ENCODE assay signal across 8 mouse cellular contexts in the genomic region with DNA sequence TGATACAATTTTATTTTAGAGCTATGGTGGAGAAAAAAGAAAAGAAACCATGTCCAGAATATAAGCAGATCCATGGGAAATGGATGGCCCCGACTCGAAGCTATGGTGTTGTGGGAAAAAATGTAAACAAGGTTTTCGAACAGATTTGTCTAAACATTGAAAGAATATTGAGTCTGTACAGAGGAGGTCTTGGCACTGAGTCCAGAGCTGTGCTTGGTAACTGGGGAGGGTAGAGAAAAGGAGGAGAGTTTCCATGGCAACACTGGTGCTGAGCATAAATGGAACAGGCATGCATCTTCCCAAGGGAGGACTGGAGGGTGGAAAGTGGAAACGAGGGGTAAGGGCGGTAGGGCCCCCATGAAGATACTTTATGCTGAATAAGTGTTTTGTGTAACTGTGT.
A peak's percentile ranks its signal among the peaks of the same experiment; 100 is the strongest.
DNase-seq lines count a peak whose midpoint lies in the region; ATAC-seq lines count a peak whose summit lies in the region.
"Had no signal": no experiment of that assay in that cellular context is flagged by ENCODE, and none has a peak within 500 bp of the region (broad histone marks: within the 10 kb centered on the region; RNA-seq: fewer than 3 reads in every experiment).

No protein-coding gene starts in this region.

- H3K27me3 ChIP-seq in forebrain, embryonic 14.5 days (replicated peaks; ENCODE audit: control insufficient read depth, insufficient read depth, low read length), result no peaks in the 10 kb centered on the region
- H3K27me3 ChIP-seq in neural tube, embryonic 15.5 days (replicated peaks), result no peaks in the 10 kb centered on the region
- no peaks in the 10 kb centered on the region for H3K27me3 ChIP-seq in heart, embryonic 12.5 days (replicated peaks)

- ATAC-seq in forebrain, embryonic 14.5 days, result peak; percentile 85
- peak; percentile 81 for ATAC-seq in neural tube, embryonic 15.5 days (ENCODE audit: low FRiP score)
- ATAC-seq in heart, embryonic 12.5 days (ENCODE audit: insufficient number of reproducible peaks, low FRiP score), result no peak

- H3K9ac ChIP-seq in forebrain, embryonic 14.5 days (ENCODE audit: low read length), result no peak overlapping the region
- H3K9ac ChIP-seq in neural tube, embryonic 15.5 days (replicated peaks), result no peak overlapping the region
- no peak overlapping the region for H3K9ac ChIP-seq in heart, embryonic 12.5 days
- H3K9ac ChIP-seq: liver, embryonic 14.5 days had no signal

- peaks cover 5% of the 10 kb centered on the region for H3K4me1 ChIP-seq in forebrain, embryonic 14.5 days (ENCODE audit: control insufficient read depth, insufficient read depth, low read length)
- H3K4me1 ChIP-seq in neural tube, embryonic 15.5 days, result peaks cover 10% of the 10 kb centered on the region
- H3K4me1 ChIP-seq in heart, embryonic 12.5 days (replicated peaks), result 0 out of 2 replicates have a peak, but pooled peaks cover 9% of the 10 kb centered on the region

- H3K27ac ChIP-seq in forebrain, embryonic 14.5 days (ENCODE audit: low read depth, low read length), result no peak overlapping the region; the same call in 1 of the 2 replicates
- H3K27ac ChIP-seq in neural tube, embryonic 15.5 days (replicated peaks), result peak overlapping the region; percentile 63
- H3K27ac ChIP-seq in heart, embryonic 12.5 days (ENCODE audit: poor library complexity, severe bottlenecking), result no peak overlapping the region
- H3K27ac ChIP-seq: liver, embryonic 14.5 days had no signal

- peak; percentile 24 for DNase-seq in embryo, embryonic 11.5 days (ENCODE audit: low read depth, low spot score)
- DNase-seq in forebrain, embryonic 14.5 days (ENCODE audit: low spot score), result peak; percentile 97
- DNase-seq in layer of hippocampus, postnatal 36 days, result peak; percentile 34 to 67
- DNase-seq in urinary bladder, postnatal 25 days (ENCODE audit: low spot score), result no peak
- no peak for DNase-seq in gastrocnemius, adult 18-20 months (ENCODE audit: low spot score)

- no peaks in the 10 kb centered on the region for H3K9me3 ChIP-seq in forebrain, embryonic 14.5 days (replicated peaks; ENCODE audit: control insufficient read depth, low read length)
- H3K9me3 ChIP-seq in neural tube, embryonic 15.5 days (replicated peaks), result no peaks in the 10 kb centered on the region
- H3K9me3 ChIP-seq in heart, embryonic 12.5 days (replicated peaks), result no peaks in the 10 kb centered on the region

- 1% methylated on average over 5 of the region's 5 CpGs for WGBS in forebrain, embryonic 14.5 days
- WGBS in neural tube, embryonic 15.5 days, result 8% methylated on average over 5 of the region's 5 CpGs
- 60% methylated on average over 5 of the region's 5 CpGs for WGBS in heart, embryonic 12.5 days

- no peak overlapping the region for H3K4me2 ChIP-seq in forebrain, embryonic 14.5 days (ENCODE audit: low read length)
- H3K4me2 ChIP-seq in neural tube, embryonic 15.5 days, result 0 out of 2 replicates have a peak overlapping the region, but pooled peaks have one; percentile 17
- no peak overlapping the region for H3K4me2 ChIP-seq in heart, embryonic 12.5 days

- no peaks in the 10 kb centered on the region for H3K36me3 ChIP-seq in forebrain, embryonic 14.5 days (ENCODE audit: control insufficient read depth, insufficient read depth, low read length)
- no peaks in the 10 kb centered on the region for H3K36me3 ChIP-seq in neural tube, embryonic 15.5 days
- H3K36me3 ChIP-seq in heart, embryonic 12.5 days, result no peaks in the 10 kb centered on the region

- no peak overlapping the region for H3K4me3 ChIP-seq in forebrain, embryonic 14.5 days (ENCODE audit: low read depth, low read length)
- H3K4me3 ChIP-seq in neural tube, embryonic 15.5 days (replicated peaks), result no peak overlapping the region
- H3K4me3 ChIP-seq in heart, embryonic 12.5 days, result no peak overlapping the region

Comparison
In these comparisons a context has a peak if more than half of its experiments do, and no peak if none do; other contexts are left out.
1. DNase-seq: peak in embryo, embryonic 11.5 days (single experiment), forebrain, embryonic 14.5 days (single experiment) and layer of hippocampus, postnatal 36 days (2 of 2); none in urinary bladder, postnatal 25 days (single experiment) and gastrocnemius, adult 18-20 months (single experiment).